Mouse (Mus musculus) lung, adult 2 months (tissue): ENCODE measurements around the gene Tial1.

Experiments
- CTCF ChIP-seq: fragments of 200-500 bp; IDR thresholded peaks from 2 replicates; pipeline ENCODE4 v1.5.1; 2011; ENCODE audit warnings: mild to moderate bottlenecking, low read length, control low read depth; ENCODE audit not compliant: insufficient read depth
- POLR2A ChIP-seq: fragments of 200-500 bp; IDR thresholded peaks from 2 replicates; pipeline ENCODE4 v1.6.1; 2011; ENCODE audit warnings: low read depth, mild to moderate bottlenecking, control low read depth, low read length, borderline replicate concordance; ENCODE audit errors: extremely low read depth

DNA sequence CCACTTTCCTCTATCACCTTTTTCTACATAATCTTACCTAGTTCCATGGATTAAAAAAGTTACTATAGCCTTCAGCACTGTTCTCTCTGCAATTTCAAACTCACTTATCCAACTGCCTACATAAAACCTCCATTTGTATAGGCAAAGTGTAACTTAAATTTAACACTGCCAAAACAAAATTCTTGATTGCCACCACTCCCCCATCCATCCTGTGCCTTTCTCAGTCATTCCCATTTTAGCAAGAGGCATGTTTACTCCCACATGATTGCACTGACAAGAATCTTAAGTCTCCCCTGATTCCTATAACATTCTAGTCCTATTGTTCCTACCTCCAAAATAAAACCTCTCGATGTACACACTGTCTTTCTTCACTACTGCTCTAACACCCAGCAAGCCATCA lies 8.8 kb downstream of the Tial1 start:
- TF ChIP-seq POLR2A = no peak
- TF ChIP-seq CTCF = no peak
